Mouse (Mus musculus): ENCODE results near the gene Fbxo3.

- no peak for TF ChIP-seq CTCF (IDR thresholded peaks at IDR 0.05; ENCODE audit: low read depth)
- TF ChIP-seq EP300 (optimal IDR thresholded peaks at IDR 0.05) = no peak
These were observed 1.6 kb downstream of the Fbxo3 start for GRCm38 (mm10) chr2:104029074-104029473.
